In genomic region chr6:31564901-31565391, GRCm38 (mm10) we compare ENCODE assay signal across 7 mouse cellular contexts. TPM values are rescaled to one million over a fixed set of nuclear protein-coding genes. Genes with fewer than 3 reads are reported as not detected.
DNase-seq lines count a peak whose midpoint lies in the region; ATAC-seq and TF ChIP-seq lines count a peak whose summit lies in the region.

No protein-coding gene starts in this region.

- ATAC-seq in heart, embryonic 16.5 days (replicated peaks; ENCODE audit: extremely low read depth, insufficient read depth, low FRiP score): no peak
- ATAC-seq in liver, embryonic 12.5 days: no peak

- peak; percentile 28 for DNase-seq in R1 (ENCODE audit: low read depth, low spot score)
- peak; percentile 46 for DNase-seq in yolk sac, embryonic 10.5 days (ENCODE audit: low spot score)
- DNase-seq in urinary bladder, postnatal 10 days (ENCODE audit: low spot score): no peak
- DNase-seq in left cerebral cortex, postnatal 25 days (ENCODE audit: low spot score in 2 of 2): no peak

- peak overlapping the region; percentile 98 for H3K4me2 ChIP-seq in heart, embryonic 16.5 days (ENCODE audit: low read depth, low read length)
- H3K4me2 ChIP-seq in liver, embryonic 12.5 days: peak overlapping the region; percentile 94

- H3K4me3 ChIP-seq in E14TG2a.4 (replicated peaks; ENCODE audit: low read length): peak overlapping the region; percentile 86
- H3K4me3 ChIP-seq in heart, embryonic 16.5 days (ENCODE audit: low read length): peak overlapping the region; percentile 78
- H3K4me3 ChIP-seq in liver, embryonic 12.5 days: peak overlapping the region; percentile 81

- 7% methylated on average over 17 of the region's 17 CpGs for WGBS in heart, embryonic 16.5 days
- WGBS in liver, embryonic 12.5 days (ENCODE audit: insufficient replicate concordance): 6% methylated on average over 17 of the region's 17 CpGs

- H3K36me3 ChIP-seq in E14TG2a.4 (ENCODE audit: insufficient read depth, low read length): no peaks in the 10 kb centered on the region
- no peaks in the 10 kb centered on the region for H3K36me3 ChIP-seq in heart, embryonic 16.5 days (ENCODE audit: control insufficient read depth, insufficient read depth)
- no peaks in the 10 kb centered on the region; the same call in 1 of the 2 replicates for H3K36me3 ChIP-seq in liver, embryonic 12.5 days

- intact Hi-C loops in left cerebral cortex, postnatal 25 days (cut with DNase I): no loop called here

- peak overlapping the region; percentile 82; the same call in 1 of the 2 replicates for H3K9ac ChIP-seq in heart, embryonic 16.5 days (ENCODE audit: low read length)
- H3K9ac ChIP-seq in liver, embryonic 12.5 days: peak overlapping the region; percentile 78

- peaks cover 78% of the 10 kb centered on the region for H3K27me3 ChIP-seq in E14TG2a.4 (ENCODE audit: insufficient read depth, low read length)
- H3K27me3 ChIP-seq in heart, embryonic 16.5 days (ENCODE audit: control insufficient read depth, insufficient read depth, low read length): peaks cover 11% of the 10 kb centered on the region; the same call in 1 of the 2 replicates
- H3K27me3 ChIP-seq in liver, embryonic 12.5 days (replicated peaks): peaks cover 26% of the 10 kb centered on the region; the same call in 1 of the 2 replicates

- no peak for TF ChIP-seq CTCF in E14TG2a.4 (conservative IDR thresholded peaks at IDR 0.05; ENCODE audit: low read length)

- no peaks in the 10 kb centered on the region for H3K9me3 ChIP-seq in E14TG2a.4 (ENCODE audit: low read length)
- no peaks in the 10 kb centered on the region for H3K9me3 ChIP-seq in heart, embryonic 16.5 days (replicated peaks; ENCODE audit: control insufficient read depth, low read length)
- H3K9me3 ChIP-seq in liver, embryonic 12.5 days (replicated peaks): no peaks in the 10 kb centered on the region

- H3K27ac ChIP-seq in heart, embryonic 16.5 days (ENCODE audit: low read length): no peak overlapping the region
- 0 out of 2 replicates have a peak overlapping the region, but pooled peaks have one; percentile 26 for H3K27ac ChIP-seq in liver, embryonic 12.5 days

- H3K4me1 ChIP-seq in E14TG2a.4 (replicated peaks; ENCODE audit: low read depth, low read length): peaks cover 64% of the 10 kb centered on the region
- H3K4me1 ChIP-seq in heart, embryonic 16.5 days (ENCODE audit: control insufficient read depth, insufficient read depth, low read length): peaks cover 8% of the 10 kb centered on the region
- peaks cover 75% of the 10 kb centered on the region for H3K4me1 ChIP-seq in liver, embryonic 12.5 days

RNA-seq across cellular contexts. Expression of gene Podxl, which starts 1.2 kb away (rescaled TPM):
- polyA plus RNA-seq in heart, embryonic 16.5 days (2015; fragmentation: Nextera tagmentation; extraction: Ambion mirVana): 16.9 and 21.4 TPM in 2 replicates
- polyA plus RNA-seq in liver, embryonic 12.5 days (2016; fragmentation: Nextera tagmentation; extraction: Ambion mirVana): 23.0 and 24.5 TPM in 2 replicates
- 10 to 100 TPM; 15.1 to 18.0 TPM for total RNA-seq in left cerebral cortex, postnatal 25 days (2021)

Comparison
In these comparisons a context has a peak if more than half of its experiments do, and no peak if none do; other contexts are left out.
1. DNase-seq: peak in R1 (single experiment) and yolk sac, embryonic 10.5 days (single experiment); none in urinary bladder, postnatal 10 days (single experiment) and left cerebral cortex, postnatal 25 days (0 of 2).
2. Peak in every context shown above with its lines, with median percentiles within 50 percentile points of each other: H3K4me3 ChIP-seq.